Mouse (Mus musculus): ENCODE measurements around the gene Wnt3a.

Wnt3a gene

GRCm38 (mm10) chr11:59262308-59262707, 28.2 kb downstream of the Wnt3a start:
- no peak for DNase-seq

- DNase-seq: peak; percentile 77 to 83
These were observed 29.7 kb downstream of the Wnt3a start for GRCm38 (mm10) chr11:59260706-59261493.

- no peak for DNase-seq
These were observed 30.9 kb downstream of the Wnt3a start for GRCm38 (mm10) chr11:59259647-59260046.

- DNase-seq: no peak
These were observed 42.5 kb downstream of the Wnt3a start for GRCm38 (mm10) chr11:59248101-59248500.

- DNase-seq: no peak
These were observed 46.7 kb downstream of the Wnt3a start for GRCm38 (mm10) chr11:59243856-59244255.

- DNase-seq: no peak
These were observed 48.7 kb downstream of the Wnt3a start for GRCm38 (mm10) chr11:59241841-59242240.

GRCm38 (mm10) chr11:59239796-59240195, 50.8 kb downstream of the Wnt3a start:
- DNase-seq: no peak

GRCm38 (mm10) chr11:59239428-59239785, 51.1 kb downstream of the Wnt3a start:
- no peak for DNase-seq

- peak; percentile 90 to 93 for DNase-seq
These were observed 51.8 kb downstream of the Wnt3a start for GRCm38 (mm10) chr11:59238525-59239427.

GRCm38 (mm10) chr11:59232797-59233196, 57.8 kb downstream of the Wnt3a start:
- DNase-seq: no peak

- DNase-seq: peak; percentile 74 to 80
These were observed 60.3 kb downstream of the Wnt3a start for GRCm38 (mm10) chr11:59230144-59230760.

- peak; percentile 96 for DNase-seq
These were observed 62.2 kb downstream of the Wnt3a start, which contains the start of gene Arf1 for GRCm38 (mm10) chr11:59228122-59228953. TSS of gene Arf1 (minus strand) at chr11:59228270.

GRCm38 (mm10) chr11:59227604-59228121, 62.9 kb downstream of the Wnt3a start:
- peak in 1 of 2 experiments; percentile 71 for DNase-seq

GRCm38 (mm10) chr11:59226787-59227603, 63.6 kb downstream of the Wnt3a start:
- no peak for DNase-seq

- DNase-seq: no peak
These were observed 64.3 kb downstream of the Wnt3a start for GRCm38 (mm10) chr11:59226251-59226650.

- no peak for DNase-seq
These were observed 65.4 kb downstream of the Wnt3a start for GRCm38 (mm10) chr11:59225167-59225566.

GRCm38 (mm10) chr11:59224470-59224869, 66.1 kb downstream of the Wnt3a start:
- DNase-seq: no peak

GRCm38 (mm10) chr11:59224025-59224424, 66.5 kb downstream of the Wnt3a start:
- DNase-seq: no peak

GRCm38 (mm10) chr11:59222306-59222705, 68.2 kb downstream of the Wnt3a start:
- DNase-seq: no peak

- no peak for DNase-seq
These were observed 68.9 kb downstream of the Wnt3a start for GRCm38 (mm10) chr11:59221604-59222003.

GRCm38 (mm10) chr11:59219064-59219463, 71.5 kb downstream of the Wnt3a start:
- DNase-seq: no peak

Data from lung, adult 18-20 months (tissue).